Mouse (Mus musculus) ovary, postnatal 14 days (tissue): ENCODE measurements around the gene Tssk3.

Source experiments
- DNase-seq: peaks from one replicate; pipeline ENCODE4 v3.0.0; 2022; ENCODE audit warnings: low spot score

Gene Tssk3

GRCm38 (mm10) chr4:129448713-129449112, 42.1 kb downstream of the Tssk3 start:
- DNase-seq, result no peak

- no peak for DNase-seq
Observed at GRCm38 (mm10) chr4:129447778-129448563, 42.9 kb downstream of the Tssk3 start.

GRCm38 (mm10) chr4:129447360-129447759, 43.5 kb downstream of the Tssk3 start:
- no peak for DNase-seq

GRCm38 (mm10) chr4:129441145-129441544, 49.7 kb downstream of the Tssk3 start:
- no peak for DNase-seq

GRCm38 (mm10) chr4:129440340-129441063, 50.3 kb downstream of the Tssk3 start, which contains the start of gene Zbtb8b:
TSS of gene Zbtb8b (minus strand) at chr4:129440853.
- DNase-seq, result peak; percentile 49
